In the genomic region with DNA sequence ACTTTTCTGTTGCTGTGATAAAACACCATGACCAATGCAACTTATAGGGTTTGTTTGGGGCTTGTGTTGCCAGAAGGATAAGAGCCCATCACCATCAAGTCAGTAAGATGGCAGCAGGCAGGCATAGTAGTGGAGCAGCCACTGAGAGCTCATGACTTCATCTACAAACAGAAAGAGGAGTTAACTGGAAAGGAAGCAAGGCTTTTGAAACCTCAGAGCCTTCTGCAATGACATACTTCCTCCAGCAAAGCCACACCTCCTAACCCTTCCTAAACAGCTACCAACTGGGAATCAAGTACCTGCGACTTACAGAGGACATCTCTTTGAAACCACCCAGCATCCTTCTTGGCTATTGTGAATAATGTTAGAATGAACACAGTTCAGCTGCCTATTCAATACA, we compare ENCODE assay signal across 6 mouse cellular contexts. TPM values are rescaled to one million over a fixed set of nuclear protein-coding genes. Genes with fewer than 3 reads are reported as not detected.
DNase-seq lines count a peak whose midpoint lies in the region; ATAC-seq lines count a peak whose summit lies in the region.

No protein-coding gene starts in this region.

- peak; percentile 19 for DNase-seq in 416B (ENCODE audit: low read depth)
- peak; percentile 33 for DNase-seq in R1 (ENCODE audit: low read depth, low spot score)
- peak; percentile 52 for DNase-seq in heart, adult 11 months

- ATAC-seq in granulocyte monocyte progenitor cell, adult 5-6 weeks (replicated peaks; ENCODE audit: poor library complexity, severe bottlenecking), result 0 out of 2 replicates have a peak, but pooled peaks have one; percentile 30
- peak; percentile 63 for ATAC-seq in megakaryocyte, adult 5-6 weeks (ENCODE audit: poor library complexity, severe bottlenecking)
- ATAC-seq in megakaryocyte progenitor cell, adult 5-6 weeks (replicated peaks; ENCODE audit: poor library complexity), result peak; percentile 20; the same call in 1 of the 2 replicates

RNA-seq across cellular contexts. Expression of gene Cdk6, which starts 57.0 kb away (rescaled TPM):
- total RNA-seq in granulocyte monocyte progenitor cell, adult 5-6 weeks (2014; fragmentation: Nextera tagmentation), result 278 and 308 TPM in 2 replicates
- 207 and 253 TPM in 2 replicates for total RNA-seq in granulocyte monocyte progenitor cell, adult 5-6 weeks (2017)
- total RNA-seq in megakaryocyte, adult 5-6 weeks (2015), result 17.9 TPM in 2 replicates
- total RNA-seq in megakaryocyte, adult 5-6 weeks (2017), result 9.7 and 18.8 TPM in 2 replicates
- 257 and 285 TPM in 2 replicates for total RNA-seq in megakaryocyte progenitor cell, adult 5-6 weeks (2015)
- total RNA-seq in megakaryocyte progenitor cell, adult 5-6 weeks (2017), result 138 and 227 TPM in 2 replicates

Comparison
In these comparisons a context has a peak if more than half of its experiments do, and no peak if none do; other contexts are left out.
1. Peak in every context shown above with its lines: DNase-seq and ATAC-seq.
2. RNA of gene Cdk6, which starts 57.0 kb away (total RNA-seq): 138 to 285 TPM in megakaryocyte progenitor cell, adult 5-6 weeks and 207 to 308 TPM in granulocyte monocyte progenitor cell, adult 5-6 weeks; 9.7 to 18.8 TPM in megakaryocyte, adult 5-6 weeks; every median in the first group is over 4 times any median in the second.